Mouse (Mus musculus) spleen, postnatal 0 days (tissue): Measurements from ENCODE around the gene Znrf2. TPM values are rescaled to one million over a fixed set of nuclear protein-coding genes. Genes with fewer than 3 reads are reported as not detected.

ENCODE experiments used
- polyA plus RNA-seq: library from polyadenylated mRNA; unstranded; fragments of >200 nt; fragmentation: Nextera tagmentation; extraction: Ambion mirVana; gene quantifications from 2 replicates; pipeline ENCODE4 v1.2.1, GENCODE M21; 2015

Znrf2 gene
- polyA plus RNA-seq = 5.3 and 6.6 TPM in 2 replicates

GRCm38 (mm10) chr6:54816388-54817065, at the start of gene Znrf2:
Gene Znrf2 (plus strand): TSS chr6:54816916.

Other genes starting within 250 kb of the Znrf2 start
- 1.9 and 2.0 TPM in 2 replicates for gene Plekha8, start 221.8 kb upstream of the Znrf2 start, polyA plus RNA-seq
- gene Fkbp14, start 219.6 kb upstream of the Znrf2 start, polyA plus RNA-seq = 4.6 and 7.0 TPM in 2 replicates
- gene Mturn, start 135.3 kb upstream of the Znrf2 start, polyA plus RNA-seq = 6.4 and 7.0 TPM in 2 replicates
- 4.4 and 6.6 TPM in 2 replicates for gene Nod1, start 155.7 kb downstream of the Znrf2 start, polyA plus RNA-seq
- gene Ggct, start 176.0 kb downstream of the Znrf2 start, polyA plus RNA-seq = 11.0 and 13.1 TPM in 2 replicates
- 86.7 and 89.7 TPM in 2 replicates for gene Gars, start 221.1 kb downstream of the Znrf2 start, polyA plus RNA-seq